Mouse (Mus musculus): ENCODE measurements around the gene Dclk3.

- TF ChIP-seq CEBPB (IDR thresholded peaks at IDR 0.05; ENCODE audit: insufficient read depth, poor library complexity, severe bottlenecking) (no peak), USF1 (IDR thresholded peaks at IDR 0.05; ENCODE audit: low read depth) (no peak), E2F4 (IDR thresholded peaks at IDR 0.05; ENCODE audit: insufficient read depth) (no peak), POLR2A (IDR thresholded peaks at IDR 0.05; ENCODE audit: insufficient read length, low read depth) (no peak), MYOD1 (IDR thresholded peaks at IDR 0.05; ENCODE audit: control insufficient read depth in 1 of 3, insufficient read length in 2 of 3, low read depth in 2 of 3) (no peak), REST (IDR thresholded peaks at IDR 0.05; ENCODE audit: insufficient read depth, insufficient read length) (no peak), MYOG (IDR thresholded peaks at IDR 0.05; ENCODE audit: control insufficient read depth in 1 of 3, insufficient read depth in 1 of 3, insufficient read length in 2 of 3, low read depth in 2 of 3) (no peak), SRF (IDR thresholded peaks at IDR 0.05; ENCODE audit: control insufficient read depth, insufficient read length, low read depth) (no peak)
Measured at GRCm38 (mm10) chr9:111465666-111466065, 26.8 kb downstream of the Dclk3 start.
